Mouse (Mus musculus): Measurements from ENCODE around the gene Pgs1. TPM values are rescaled to one million over a fixed set of nuclear protein-coding genes. Genes with fewer than 3 reads are reported as not detected.

Gene Pgs1
- total RNA-seq, 2 experiments from 2014 or later = 15.6 to 17.1 TPM

DNA sequence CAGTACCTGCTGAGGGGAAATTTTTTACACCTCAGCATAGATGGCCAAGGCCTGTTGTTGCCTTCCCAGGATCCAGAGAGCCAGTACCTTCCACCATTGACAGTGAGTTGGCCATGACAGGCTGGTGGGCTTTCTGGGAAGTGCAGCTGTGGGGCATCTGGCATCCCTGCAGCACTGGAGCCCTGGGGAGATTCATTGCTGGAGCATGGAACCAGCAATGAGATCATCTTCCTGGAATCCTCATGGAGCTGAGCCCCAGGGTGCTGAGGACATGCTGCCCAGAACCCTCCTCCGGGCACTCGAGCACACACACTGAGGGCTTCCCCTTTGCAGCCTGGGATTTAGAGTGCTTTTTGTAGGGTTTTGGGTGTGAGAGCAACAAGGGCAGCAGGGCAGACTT lies 9.2 kb downstream of the Pgs1 start:
- intact Hi-C loops (cut with DNase I; ENCODE audit: low total_unique reads) = no loop called here
- DNase-seq = no peak

DNA sequence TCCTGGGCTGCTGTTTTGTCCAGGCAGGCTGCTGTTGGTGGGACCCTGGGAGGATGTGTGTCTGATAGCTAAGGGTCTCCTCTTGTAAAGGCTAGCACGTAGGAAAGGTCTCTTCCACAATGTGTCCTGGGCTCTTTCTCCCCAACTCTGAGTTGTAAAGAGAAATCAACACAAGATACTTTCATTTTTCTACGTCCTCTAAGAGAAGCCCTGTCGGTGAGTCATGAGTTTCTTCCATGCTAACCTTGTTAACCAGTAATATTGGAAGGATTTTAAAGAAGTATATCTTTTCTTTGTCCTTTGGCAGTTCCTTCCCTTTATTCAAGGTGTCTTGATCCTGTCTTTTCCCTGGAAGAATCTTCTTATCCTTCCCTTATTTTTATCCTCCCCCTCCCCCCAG lies 9.6 kb downstream of the Pgs1 start:
- no peak for DNase-seq
- intact Hi-C loops (cut with DNase I; ENCODE audit: low total_unique reads) = no loop called here

DNA sequence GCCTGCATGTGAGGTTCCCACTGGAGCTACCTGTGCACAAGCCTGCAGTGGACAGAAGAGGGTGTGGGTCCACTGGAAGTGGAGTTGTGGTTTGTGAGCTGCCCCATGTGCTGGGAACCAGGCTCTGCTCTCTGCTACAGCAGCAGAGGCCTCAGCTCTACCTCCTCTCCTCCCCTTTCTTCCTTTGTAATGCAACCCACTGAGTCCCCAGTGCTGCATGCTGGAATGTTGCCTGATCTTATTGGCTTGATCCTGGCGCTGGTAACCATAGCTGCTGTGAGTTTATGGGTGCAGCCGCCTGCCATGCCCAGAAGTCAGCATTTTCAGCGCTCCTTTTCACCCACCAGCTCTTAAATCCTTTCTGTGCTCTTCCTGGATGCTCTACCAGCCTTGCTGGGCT lies 10.0 kb downstream of the Pgs1 start:
- no peak for DNase-seq
- intact Hi-C loops (cut with DNase I; ENCODE audit: low total_unique reads) = no loop called here

DNA sequence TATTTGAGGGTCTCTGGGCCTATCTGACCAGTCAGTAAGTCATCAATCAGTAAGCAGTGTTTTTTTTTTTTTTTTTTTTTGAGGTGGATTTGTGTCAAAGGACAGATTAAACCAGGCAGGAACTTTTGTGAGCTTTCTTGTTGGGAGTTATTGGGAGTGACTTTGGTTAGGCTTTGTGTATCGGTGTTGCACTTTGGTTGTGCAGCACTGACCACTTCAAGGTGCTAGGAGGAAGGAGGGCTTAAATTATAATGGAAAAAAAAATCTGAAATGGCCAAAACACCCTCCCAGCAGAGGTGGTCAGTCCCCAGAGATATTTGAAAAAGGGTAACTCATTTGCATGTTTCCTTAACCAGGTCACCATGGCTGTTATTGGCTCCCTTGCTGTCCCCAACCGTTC lies 11.0 kb downstream of the Pgs1 start:
- intact Hi-C loops (cut with DNase I; ENCODE audit: low total_unique reads) = no loop called here

DNA sequence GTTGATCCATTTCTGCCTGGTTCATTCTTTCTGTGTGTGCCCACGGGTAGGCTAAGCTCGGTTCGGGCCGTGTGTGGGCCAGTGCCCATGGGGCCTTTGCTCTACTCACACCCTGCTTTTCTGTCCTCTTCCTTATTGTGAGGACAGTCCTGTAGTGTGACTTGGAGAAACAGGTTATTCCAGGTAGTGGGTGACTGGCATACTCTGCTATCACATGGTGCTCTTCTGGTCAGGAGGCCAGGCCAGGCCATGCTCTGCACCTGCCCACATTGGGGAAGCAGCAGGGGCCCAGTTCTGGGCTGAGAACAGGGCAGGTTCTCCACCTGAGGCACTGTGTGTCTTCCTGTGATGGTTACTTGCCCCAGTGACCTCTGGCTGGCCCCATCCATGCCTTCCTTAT lies 12.3 kb downstream of the Pgs1 start:
- intact Hi-C loops (cut with DNase I; ENCODE audit: low total_unique reads) = no loop called here
- DNase-seq = no peak

More for the DNA sequence above, 11.0 kb downstream of the Pgs1 start:
- DNase-seq = no peak

DNA sequence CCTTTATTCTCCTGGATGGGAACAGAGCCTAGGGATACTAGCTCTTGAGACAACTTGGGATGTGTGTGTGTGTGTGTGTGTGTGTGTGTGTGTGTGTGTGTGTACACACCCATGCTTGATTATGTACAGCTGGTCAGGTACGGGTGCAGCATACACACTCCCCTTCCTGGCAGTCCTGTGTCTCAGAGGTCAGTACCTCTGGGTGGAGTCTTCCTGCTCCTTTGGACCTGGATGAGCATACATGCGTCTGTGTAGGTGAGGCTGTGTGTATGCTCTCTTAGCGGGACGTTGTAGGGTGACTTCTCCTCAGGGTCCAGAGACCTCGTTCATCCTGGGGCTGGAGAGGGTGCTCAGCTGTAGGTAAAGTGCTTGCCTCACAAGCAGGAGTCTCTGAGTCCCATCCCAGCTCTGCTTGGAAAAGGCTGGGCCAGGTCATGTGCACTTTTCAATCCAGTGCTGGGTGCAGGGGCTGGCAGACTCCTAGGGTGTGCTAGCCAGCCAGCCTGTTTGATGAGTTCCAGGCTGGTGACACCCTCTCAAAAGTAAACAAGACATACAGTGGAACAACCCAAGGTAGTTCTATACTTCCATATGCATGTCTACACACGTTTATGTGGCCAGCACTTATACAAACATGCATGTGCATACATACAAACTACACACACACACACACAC lies 13.3 kb downstream of the Pgs1 start:
- intact Hi-C loops (cut with DNase I; ENCODE audit: low total_unique reads) = no loop called here
- DNase-seq = no peak

DNA sequence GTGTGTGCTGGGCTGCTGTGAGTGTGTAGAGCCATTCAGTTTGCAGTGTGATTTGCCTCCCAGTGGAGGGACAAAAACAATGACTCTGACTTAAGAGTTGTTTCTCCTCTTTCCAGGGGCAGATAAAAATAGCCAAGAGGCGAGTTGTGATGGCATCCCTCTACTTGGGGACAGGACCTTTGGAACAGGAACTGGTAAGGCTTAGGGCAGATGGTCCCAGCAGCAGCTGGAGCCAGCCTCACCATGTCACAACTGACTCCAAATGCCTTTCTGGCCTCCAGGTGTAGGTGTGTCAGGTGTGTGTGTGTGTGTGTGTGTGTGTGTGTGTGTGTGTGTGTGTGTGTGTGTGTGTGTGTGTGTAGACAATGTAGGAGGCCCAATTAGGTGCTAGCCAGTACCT lies 14.0 kb downstream of the Pgs1 start:
- intact Hi-C loops (cut with DNase I; ENCODE audit: low total_unique reads) = no loop called here
- DNase-seq = no peak

DNA sequence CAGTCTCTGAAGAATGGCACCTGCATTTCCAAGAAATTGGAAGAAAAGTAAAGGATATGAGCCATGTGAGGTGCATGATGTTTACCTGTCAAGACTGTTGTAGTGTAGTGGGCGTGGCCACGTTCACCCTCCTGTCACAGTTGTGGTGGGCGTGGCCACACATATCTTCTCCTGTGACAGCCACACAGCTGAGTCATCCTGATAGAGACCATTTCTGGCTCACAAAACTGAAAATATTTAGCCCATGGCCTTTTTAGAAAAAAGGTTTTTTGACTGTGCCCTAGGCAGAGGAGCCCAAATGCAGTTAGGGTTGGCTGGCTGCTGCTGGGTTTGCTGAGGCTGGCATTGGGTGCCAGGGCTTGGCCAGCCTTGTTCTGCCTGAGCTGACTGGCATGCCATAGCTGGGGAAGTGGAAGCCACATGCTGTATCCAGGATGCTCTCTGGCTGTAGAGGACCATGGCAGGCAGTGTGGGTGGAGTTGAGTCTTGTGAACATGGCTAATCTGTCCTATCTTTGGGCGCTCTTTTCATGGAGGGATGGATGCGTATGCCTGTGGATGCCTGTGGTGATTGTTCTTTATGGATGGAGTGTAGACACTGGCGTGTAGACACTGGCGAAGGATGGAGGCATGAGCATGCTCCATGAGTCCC lies 14.6 kb downstream of the Pgs1 start:
- intact Hi-C loops (cut with DNase I; ENCODE audit: low total_unique reads) = no loop called here
- no peak for DNase-seq

DNA sequence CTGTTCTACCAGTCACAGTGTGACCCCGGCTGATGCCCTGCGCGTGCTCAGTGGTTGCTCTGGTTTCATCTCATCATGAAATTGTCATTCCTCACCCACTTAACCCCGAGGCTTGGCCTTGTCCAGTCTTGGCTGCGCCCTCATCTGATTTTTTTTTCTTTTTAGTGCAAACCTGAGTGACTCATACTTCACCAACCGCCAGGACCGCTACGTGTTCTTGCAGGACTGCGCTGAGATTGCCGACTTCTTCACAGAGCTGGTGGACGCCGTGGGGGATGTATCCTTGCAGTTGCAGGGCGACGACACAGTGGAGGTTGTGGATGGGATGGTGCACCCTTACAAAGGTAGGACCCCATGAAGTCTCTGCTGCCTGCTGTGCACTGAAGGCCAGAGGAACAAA lies 17.1 kb downstream of the Pgs1 start:
- DNase-seq = no peak
- intact Hi-C loops (cut with DNase I; ENCODE audit: low total_unique reads) = no loop called here

DNA sequence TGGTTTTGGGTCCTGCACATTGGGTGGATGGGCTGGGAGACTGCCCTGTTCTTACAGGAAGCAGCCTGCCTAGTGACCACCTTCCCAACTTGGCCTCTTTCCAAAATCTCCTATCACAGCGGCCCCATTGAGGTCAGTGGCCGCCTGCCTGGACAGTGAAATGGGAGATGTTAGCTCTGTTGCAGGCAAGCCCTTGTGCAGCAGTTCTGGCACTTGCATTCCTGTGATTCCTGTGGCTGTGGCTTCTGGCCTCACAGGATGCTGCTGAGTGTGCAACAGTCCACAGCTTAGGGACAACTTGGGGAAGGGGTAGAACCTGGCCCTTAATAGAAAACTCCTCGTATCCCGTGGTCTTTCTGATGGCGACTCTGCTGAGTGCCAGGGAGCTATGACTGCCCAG lies 17.6 kb downstream of the Pgs1 start:
- intact Hi-C loops (cut with DNase I; ENCODE audit: low total_unique reads) = no loop called here
- no peak for DNase-seq

DNA sequence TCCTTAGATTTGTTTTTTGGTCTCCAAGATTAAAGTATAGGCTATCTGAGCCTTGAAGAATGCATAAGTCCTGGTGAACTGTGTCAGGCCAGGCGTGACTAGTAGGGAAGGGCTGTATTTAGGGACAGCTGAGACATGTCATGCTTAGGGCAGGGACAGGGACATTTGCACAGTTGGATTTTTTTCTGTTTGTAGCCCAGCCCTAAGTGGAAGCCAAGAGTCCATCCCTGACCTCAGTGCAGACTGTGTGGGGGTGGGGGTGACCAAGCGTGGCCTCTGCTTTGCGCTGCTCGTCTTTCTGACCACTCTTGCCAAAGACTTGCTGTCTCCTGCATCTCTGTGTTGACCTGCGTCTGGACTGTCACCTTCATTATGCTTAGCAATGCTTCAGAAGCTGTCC lies 18.1 kb downstream of the Pgs1 start:
- no peak for DNase-seq
- intact Hi-C loops (cut with DNase I; ENCODE audit: low total_unique reads) = no loop called here

DNA sequence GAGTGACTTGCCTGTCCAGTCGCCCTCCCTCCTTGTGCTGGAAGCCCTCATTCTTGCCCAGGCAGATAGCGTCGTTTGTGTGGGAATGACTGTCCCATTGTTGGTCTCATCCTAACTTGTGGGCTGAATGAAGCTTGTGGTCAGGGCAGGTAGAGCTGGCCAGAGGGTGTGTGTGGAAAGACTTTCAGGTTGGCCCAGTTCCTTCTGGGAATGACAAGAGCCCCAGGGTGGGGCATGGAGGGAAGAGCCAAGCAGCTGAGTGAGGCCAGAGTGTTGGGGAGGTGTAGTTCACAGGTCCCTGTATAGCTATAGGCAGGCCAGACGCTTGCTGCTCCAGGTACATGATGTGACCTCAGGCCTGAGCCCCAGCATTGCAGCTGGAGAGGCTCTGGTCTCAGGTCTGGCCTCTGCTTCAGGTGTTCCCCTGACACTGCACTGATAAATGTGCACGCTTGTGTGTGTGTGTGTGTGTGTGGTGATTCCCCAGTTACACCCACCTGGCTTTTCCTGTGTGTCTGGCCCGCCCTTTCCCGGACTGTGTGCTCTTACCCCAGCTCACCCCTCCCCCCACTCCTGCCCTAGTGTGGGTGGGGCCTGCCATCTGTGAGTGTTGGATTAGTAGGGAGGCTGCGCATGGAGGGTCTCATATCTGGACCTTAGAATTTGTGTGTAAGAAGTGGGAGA lies 21.5 kb downstream of the Pgs1 start:
- DNase-seq = no peak
- intact Hi-C loops (cut with DNase I; ENCODE audit: low total_unique reads) = no loop called here

DNA sequence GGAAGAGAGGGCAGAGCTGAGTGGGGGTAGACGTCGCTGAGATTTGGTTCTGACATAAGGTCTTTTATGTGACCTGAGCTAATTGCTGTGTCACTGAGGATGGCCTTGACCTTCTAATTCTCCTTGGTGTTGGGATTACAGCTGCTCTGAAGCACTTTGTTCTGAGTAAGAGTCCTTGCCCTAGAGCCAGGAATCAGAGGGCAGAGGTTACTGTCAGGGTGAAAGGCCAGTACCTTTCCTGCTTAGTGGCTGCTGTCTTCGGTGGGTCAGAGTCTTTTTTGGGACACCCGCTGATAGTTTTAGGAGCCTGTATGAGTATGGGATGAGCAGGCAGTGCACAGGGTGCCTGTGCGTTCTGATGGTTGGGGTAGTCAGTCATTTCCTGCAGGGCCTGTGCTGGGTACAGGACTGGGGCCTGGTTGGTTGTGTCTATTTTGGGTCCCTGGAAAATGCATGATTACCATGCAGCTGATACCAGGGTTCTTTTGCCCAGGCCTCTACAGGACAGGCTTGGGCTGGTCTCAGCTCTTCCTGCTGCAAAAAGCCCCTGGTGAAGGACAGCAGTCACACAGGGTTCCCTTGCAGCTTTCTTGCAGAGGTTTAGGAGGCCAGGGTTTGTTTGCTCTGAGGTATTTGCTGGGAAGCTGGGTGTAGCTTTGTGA lies 22.2 kb downstream of the Pgs1 start:
- no peak for DNase-seq
- intact Hi-C loops (cut with DNase I; ENCODE audit: low total_unique reads) = no loop called here

DNA sequence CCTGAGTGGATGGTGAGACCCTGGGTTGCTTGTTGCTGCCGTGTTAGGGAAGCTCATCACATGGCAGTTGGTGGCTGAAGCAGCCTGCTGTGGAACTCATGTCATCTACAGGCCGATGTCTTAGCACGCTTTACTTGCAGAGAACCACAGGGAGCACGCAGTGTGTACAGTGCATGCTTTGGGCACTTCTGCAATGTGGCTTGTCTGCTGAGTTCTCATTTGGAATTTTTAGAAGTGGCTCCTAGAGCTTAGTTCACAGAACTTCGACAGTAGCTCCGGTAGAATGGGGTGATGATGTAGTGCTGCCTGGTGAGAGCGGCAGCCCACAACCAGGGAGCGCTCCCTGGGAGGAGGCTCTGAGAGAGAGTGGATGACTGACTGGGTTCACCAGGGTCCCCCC lies 22.8 kb downstream of the Pgs1 start:
- DNase-seq = no peak
- intact Hi-C loops (cut with DNase I; ENCODE audit: low total_unique reads) = no loop called here

DNA sequence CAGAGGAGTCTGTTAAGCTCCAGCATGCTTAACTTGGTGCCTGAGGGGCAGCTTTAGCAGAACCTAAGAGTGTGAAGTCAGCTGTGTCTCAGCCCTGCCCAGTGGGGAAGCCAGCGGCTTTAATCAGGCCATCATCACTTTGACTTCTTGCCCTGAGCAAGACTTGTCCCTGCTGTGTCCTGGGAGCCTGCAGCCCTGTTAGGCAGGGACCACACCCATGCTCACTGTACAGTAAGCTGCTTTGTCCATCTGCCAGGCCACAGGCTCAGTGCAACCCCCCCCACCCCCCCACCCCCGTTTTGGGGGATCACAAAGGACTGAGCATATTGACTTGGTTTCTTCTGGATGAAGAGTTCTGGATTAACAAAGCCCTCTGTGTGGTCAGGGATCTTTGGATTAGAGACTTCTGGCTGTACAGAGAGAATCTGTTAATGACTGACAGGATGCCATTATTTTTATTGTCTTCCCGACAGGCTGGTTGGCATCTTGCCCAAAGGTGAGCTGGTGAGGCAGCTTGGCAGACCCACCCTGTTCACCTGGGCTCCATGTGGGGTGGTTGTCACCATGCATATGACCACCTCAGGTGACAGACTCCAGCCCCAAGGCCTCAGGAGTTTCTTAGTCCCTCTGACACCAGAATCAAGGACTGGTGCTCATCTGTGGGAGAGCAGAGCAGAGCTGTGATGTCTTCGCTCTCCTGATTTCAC lies 23.9 kb downstream of the Pgs1 start:
- intact Hi-C loops (cut with DNase I; ENCODE audit: low total_unique reads) = no loop called here
- no peak for DNase-seq

DNA sequence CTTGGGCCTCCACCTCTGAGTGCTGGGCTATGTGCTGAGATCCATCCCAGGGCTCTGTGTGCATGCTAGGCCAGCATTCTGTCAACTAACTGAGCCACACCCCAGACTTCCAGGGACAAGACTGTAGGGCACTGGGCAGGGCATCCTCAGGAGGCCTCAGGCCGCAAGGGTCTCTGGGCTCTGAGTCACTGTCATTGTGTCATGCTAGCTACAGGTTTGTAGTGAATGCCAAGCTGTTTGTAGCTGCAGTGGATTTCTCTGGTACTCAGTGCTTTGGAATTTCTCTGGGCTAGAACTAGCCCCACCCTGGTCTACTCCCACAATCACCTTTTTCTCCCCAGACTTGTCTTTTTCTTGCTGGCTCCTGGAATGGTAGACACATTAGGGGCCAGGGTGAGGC lies 26.5 kb downstream of the Pgs1 start:
- DNase-seq = no peak
- intact Hi-C loops (cut with DNase I; ENCODE audit: low total_unique reads) = no loop called here

DNA sequence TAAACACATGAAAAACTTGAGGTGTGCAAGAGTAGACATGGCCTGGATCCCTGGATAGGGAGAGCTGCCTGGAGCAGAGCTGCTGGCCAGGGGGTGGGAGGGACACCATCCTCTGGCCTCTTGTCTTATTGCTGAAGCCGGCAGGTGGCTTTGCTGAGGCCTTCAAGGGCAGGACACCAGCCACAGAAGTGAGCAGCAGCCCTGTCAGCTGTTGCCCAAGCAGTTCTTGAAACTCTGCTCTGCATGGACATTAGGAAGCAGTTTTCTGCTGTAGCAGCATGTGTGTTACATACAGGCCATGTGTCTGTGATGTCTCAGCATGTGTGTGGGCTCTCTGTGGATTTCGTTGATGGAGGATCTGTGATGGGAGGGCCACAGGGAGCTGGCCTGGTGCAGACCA lies 27.2 kb downstream of the Pgs1 start:
- DNase-seq = no peak
- intact Hi-C loops (cut with DNase I; ENCODE audit: low total_unique reads) = no loop called here

DNA sequence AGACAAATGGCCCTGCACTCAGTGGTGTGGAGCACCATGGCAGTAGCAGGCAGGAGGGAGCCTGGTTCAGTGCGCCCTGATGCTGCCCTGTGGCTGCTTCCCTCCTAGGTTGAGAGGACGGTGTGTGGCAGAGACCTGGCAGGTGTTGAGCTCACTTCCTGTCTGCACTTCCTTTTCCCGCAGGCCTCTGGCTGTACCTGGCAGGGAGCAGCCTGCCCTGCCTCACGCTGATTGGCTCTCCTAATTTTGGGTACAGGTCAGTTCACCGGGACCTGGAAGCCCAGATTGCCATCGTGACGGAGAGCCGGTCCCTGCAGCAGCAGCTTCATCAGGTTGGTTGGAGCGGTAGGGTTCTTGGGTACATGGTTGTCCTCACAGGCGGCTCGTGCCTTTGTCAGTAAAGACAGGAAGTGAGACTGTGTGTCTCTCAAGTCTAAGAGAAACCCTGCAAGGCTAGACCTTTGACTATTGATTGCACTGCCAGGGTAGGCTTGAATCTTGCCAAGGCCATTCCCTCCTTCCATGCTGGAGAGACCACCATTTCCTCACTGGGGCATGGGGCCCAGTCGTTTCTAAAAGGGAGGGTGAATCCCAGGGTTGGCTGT lies 28.4 kb downstream of the Pgs1 start:
- no peak for DNase-seq
- intact Hi-C loops (cut with DNase I; ENCODE audit: low total_unique reads) = no loop called here

DNA sequence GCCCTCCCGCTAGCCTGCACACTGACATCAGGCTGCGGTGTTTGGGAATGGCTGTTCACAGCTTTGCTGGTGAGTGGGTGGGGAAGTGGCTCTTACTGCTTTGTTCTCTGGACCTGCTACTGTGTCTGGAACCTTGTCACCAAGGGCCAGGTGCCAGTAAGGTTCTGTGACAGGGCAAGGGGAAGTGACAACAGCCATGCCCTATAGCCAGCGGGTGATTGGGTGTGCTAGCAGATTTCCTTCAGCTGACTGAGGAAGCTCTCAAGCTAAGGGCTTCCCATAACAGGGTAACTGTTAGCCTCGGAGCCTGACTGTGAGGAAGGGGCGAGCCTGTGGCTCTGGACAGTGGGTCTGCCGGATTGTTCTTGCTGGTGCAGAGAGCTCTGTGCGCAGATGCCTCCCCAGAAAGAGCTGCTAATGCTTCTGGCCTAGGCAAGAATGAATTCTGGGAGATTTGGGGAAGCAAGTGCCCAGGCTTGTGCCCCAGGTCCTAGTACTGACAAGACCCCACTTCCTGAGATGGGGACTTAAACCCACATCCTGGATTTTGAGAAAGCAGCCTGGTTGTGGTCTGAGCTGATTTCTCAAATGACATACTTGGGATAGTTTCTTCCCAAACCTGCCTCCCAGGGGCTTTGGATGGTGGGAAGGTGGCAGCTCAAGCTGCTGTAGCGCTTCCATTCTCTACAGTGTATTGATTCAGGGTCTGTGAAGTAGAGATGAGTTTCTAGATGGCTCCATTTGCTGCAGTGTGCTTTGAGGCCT lies 29.5 kb downstream of the Pgs1 start:
- no peak for DNase-seq
- intact Hi-C loops (cut with DNase I; ENCODE audit: low total_unique reads) = loop anchor here (5.0 kb wide), 1 partner anchor 143 kb away; the partner anchor contains the start of gene Tha1

Measured in gastrocnemius, postnatal 14 days (tissue).